Mouse (Mus musculus) embryo, embryonic 10.5 days (tissue): ENCODE measurements around the gene Mageb18.
"Not testable (repeated sequence)": the region's sequence is repeated elsewhere in the genome, so short reads cannot be mapped to it uniquely, and the experiment has no call there.

Experiments used
- DNase-seq: peaks from one replicate; pipeline ENCODE4 v3.0.0-alpha.2; 2015; ENCODE audit warnings: low spot score

The Mageb18 gene

DNA sequence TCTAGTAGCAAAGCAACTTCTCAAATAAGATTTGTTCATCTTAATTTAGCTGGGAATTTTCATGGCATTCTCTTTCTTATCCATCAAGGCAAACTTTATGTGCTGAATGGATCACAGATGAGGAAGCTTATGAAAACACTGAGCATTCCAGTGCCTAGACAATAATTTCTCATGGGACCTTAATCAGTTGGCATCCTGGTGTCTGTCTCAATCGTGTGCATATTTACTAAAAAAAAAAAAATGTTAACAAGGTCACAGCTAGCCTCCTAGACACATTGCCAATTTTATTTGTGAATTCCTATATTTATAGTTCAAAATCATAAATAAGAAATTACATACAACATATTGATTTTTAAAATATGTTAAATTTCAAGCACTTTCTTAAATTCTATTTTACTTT is at the start of gene Mageb18:
Mageb18 (minus strand) TSS at position 101 of the 400 bp plus-strand sequence.
- no peak for DNase-seq

DNA sequence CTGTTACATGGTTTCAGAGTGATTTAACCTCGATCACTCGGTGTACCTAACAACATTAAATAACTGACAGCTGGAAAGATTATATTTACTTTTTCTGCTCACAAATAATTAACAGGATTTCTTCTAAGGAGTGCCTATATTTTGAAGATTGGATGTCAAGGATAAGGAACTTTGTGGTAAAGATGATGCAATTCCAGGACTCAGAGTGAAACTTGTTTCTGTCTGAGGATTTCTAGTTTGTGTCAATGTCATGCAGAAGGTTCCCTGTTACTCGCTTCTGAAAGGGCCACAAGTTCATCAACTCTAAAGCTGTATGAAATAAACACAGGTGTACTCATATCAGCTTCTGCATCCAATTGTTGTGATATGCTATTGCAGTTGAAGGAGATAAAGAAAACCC is 13.4 kb upstream of the Mageb18 start:
- DNase-seq: no peak

DNA sequence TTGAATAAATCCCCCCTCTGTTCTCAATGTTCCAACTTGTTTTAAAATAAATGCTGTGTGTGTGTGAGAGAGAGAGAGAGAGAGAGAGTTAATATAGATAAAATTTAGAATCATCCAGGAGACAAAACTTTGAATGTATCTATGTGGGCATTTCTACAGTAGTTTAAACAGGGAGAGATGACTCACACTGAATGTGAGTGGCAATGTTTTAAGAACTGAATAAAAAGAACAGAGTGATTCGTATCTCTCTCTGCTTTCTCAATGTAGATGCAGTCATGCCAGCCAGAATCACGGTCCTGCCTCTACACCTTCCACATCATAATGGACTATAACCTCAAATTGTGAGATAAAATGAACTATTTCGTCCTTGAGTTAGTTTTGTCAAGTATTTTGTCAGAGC is 11.1 kb upstream of the Mageb18 start:
- no peak for DNase-seq

GRCm38 (mm10) chrX:92597324-92597723 is 2.0 kb downstream of the Mageb18 start:
- peak; percentile 41 for DNase-seq

GRCm38 (mm10) chrX:92527826-92528225 is 71.5 kb downstream of the Mageb18 start:
- DNase-seq: no peak

DNA sequence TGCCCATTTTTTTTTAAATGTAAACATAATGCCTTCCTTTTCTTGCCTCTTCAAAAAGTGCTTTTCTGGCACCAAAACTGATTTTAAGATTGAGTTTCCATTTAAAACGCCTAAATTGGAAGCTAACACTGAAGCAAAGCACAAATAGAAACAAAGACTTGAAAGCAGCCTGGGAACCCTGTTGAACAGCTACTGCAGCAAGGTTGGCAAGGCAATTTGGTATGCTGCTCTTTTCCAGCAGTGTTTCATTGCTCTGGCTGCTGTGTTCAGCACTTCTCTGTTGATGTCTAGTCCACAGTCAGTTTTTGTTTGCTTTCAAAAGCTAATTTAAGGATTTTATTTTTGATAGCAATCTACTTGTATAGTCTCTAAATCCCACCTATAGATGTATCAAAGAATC is 101.1 kb downstream of the Mageb18 start:
- DNase-seq: no peak

GRCm38 (mm10) chrX:92489649-92490048 is 109.7 kb downstream of the Mageb18 start, which contains the start of gene Gm5941:
Gene Gm5941, plus strand, starts transcription at chrX:92489949.
- not testable (repeated sequence) for DNase-seq

- DNase-seq: no peak
Measured at GRCm38 (mm10) chrX:92464773-92465172, 134.6 kb downstream of the Mageb18 start.

DNA sequence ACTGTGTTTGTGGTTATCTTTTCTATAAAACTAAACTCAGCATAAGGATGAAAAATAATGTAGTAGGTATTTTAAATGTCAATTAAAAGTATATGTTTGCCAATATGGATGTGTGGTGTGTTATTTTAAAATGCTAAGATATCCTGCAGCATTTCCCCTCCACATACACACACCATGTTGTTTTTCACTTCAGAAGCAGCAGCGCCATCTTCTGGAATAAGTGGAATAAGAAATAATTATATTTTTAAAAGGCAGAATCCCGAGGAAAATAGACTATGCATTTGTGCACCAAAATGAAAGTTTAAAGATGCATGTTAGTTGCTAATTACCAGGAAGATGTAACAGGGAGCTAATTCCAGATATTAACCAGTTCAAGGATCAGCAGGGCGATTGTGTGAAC is 138.9 kb downstream of the Mageb18 start:
- peak; percentile 14 for DNase-seq

GRCm38 (mm10) chrX:92387384-92387783 is 212.0 kb downstream of the Mageb18 start:
- DNase-seq: no peak

- peak; percentile 57 for DNase-seq
Measured at GRCm38 (mm10) chrX:92342924-92343323, 256.4 kb downstream of the Mageb18 start.

- no peak for DNase-seq
Measured at GRCm38 (mm10) chrX:92340906-92341305, 258.5 kb downstream of the Mageb18 start.

GRCm38 (mm10) chrX:92339551-92339950 is 259.8 kb downstream of the Mageb18 start:
- no peak for DNase-seq

- no peak for DNase-seq
Measured at GRCm38 (mm10) chrX:92333459-92333858, 265.9 kb downstream of the Mageb18 start.

- peak; percentile 0 for DNase-seq
Measured at GRCm38 (mm10) chrX:92323599-92323998, 275.8 kb downstream of the Mageb18 start.

DNA sequence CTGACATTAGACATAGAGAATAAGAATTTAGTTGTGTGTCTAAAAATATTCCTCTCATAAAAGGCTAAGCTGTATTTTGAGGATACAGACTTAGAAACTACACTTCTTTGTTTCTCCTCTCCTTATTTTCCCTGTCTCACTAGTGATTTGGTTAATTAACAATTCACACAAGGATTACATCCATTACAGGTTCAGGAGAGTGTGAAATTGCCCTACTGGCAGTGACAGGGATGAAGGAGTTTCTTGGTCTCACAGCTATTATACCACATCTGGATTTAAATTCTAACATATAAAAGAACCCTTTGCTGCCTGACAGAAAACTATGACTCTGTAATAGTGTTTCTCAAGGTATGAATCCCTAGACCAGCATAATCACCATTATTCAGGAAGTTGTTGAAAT is 318.8 kb downstream of the Mageb18 start:
- DNase-seq: no peak
